Mouse (Mus musculus) MEL (cell line): ENCODE measurements around the gene Coq10a. TPM values are rescaled to one million over a fixed set of nuclear protein-coding genes. Genes with fewer than 3 reads are reported as not detected.
A peak's percentile ranks its signal among the peaks of the same experiment; 100 is the strongest.

Experiments used
- DNase-seq: peaks from one replicate; pipeline ENCODE4 v3.0.0; 2011; ENCODE audit warnings: low read depth, low spot score
- H3K27ac ChIP-seq: 2 replicates; pipeline ENCODE4 v1.5.1; 2012; ENCODE audit warnings: low read depth, mild to moderate bottlenecking, control low read depth, low read length, moderate library complexity; ENCODE audit not compliant: control insufficient read depth
- H3K27me3 ChIP-seq, 2 experiments: fragments of 150-350 bp in 1 of 2; sonication (generic) in 1 of 2; 2 replicates each; pipeline ENCODE4 v1.6.1; 2012; ENCODE audit warnings: low read length in 2 of 2, mild to moderate bottlenecking in 2 of 2, improper control_type of control experiment in 1 of 2, moderate library complexity in 1 of 2; ENCODE audit not compliant: insufficient read depth in 2 of 2, control insufficient read depth in 1 of 2
- H3K36me3 ChIP-seq, 2 experiments: 2 replicates each; pipeline ENCODE4 v1.6.1; 2012 to 2014; ENCODE audit warnings: low read length in 2 of 2, improper control_type of control experiment in 1 of 2, inconsistent platforms in 1 of 2, mild to moderate bottlenecking in 1 of 2; ENCODE audit not compliant: insufficient read depth in 2 of 2, control insufficient read depth in 1 of 2
- H3K4me1 ChIP-seq, 2 experiments: fragments of 150-350 bp in 1 of 2; sonication (generic) in 1 of 2; 2 replicates each; pipeline ENCODE4 v1.6.1; 2012; ENCODE audit warnings: low read length in 2 of 2, improper control_type of control experiment in 1 of 2, mild to moderate bottlenecking in 1 of 2; ENCODE audit not compliant: insufficient read depth in 2 of 2, control insufficient read depth in 1 of 2
- H3K4me3 ChIP-seq, 2 experiments: fragments of 150-350 bp in 1 of 2; sonication (generic) in 1 of 2; 2 replicates each; pipeline ENCODE4 v1.5.1; 2012; ENCODE audit warnings: low read depth in 2 of 2, low read length in 2 of 2, mild to moderate bottlenecking in 2 of 2, moderate library complexity in 2 of 2, control low read depth in 1 of 2, improper control_type of control experiment in 1 of 2; ENCODE audit not compliant: control insufficient read depth in 1 of 2, insufficient read depth in 1 of 2
- H3K79me2 ChIP-seq: 2 replicates; pipeline ENCODE4 v1.6.1; 2012; ENCODE audit warnings: mild to moderate bottlenecking, low read length, moderate library complexity; ENCODE audit not compliant: control insufficient read depth, poor library complexity, insufficient read depth
- H3K9ac ChIP-seq: 2 replicates; pipeline ENCODE4 v1.6.1; 2012; ENCODE audit warnings: low read depth, mild to moderate bottlenecking, control low read depth, low read length, moderate library complexity; ENCODE audit not compliant: control insufficient read depth, poor library complexity, severe bottlenecking
- H3K9me3 ChIP-seq: fragments of 150-350 bp; sonication (generic); replicated peaks from 2 replicates; pipeline ENCODE4 v1.6.1; 2012; ENCODE audit warnings: mild to moderate bottlenecking, low read length, improper control_type of control experiment, moderate library complexity; ENCODE audit not compliant: insufficient read depth
- CHD1 ChIP-seq: IDR thresholded peaks from 2 replicates; pipeline ENCODE4 v1.6.1; 2012; ENCODE audit warnings: low read depth, mild to moderate bottlenecking, inconsistent platforms, low read length, improper control_type of control experiment
- CTCF ChIP-seq, 3 experiments: IDR thresholded peaks in 2 of 3; conservative IDR thresholded peaks in 1 of 3; 2 replicates each; pipeline ENCODE4 v1.5.1; 2011 to 2012; ENCODE audit warnings: low read length in 3 of 3, low read depth in 2 of 3, mild to moderate bottlenecking in 2 of 3, improper control_type of control experiment in 1 of 3, inconsistent platforms in 1 of 3, mixed read lengths in 1 of 3, moderate library complexity in 1 of 3; ENCODE audit not compliant: control insufficient read depth in 1 of 3, insufficient read depth in 1 of 3, poor library complexity in 1 of 3, severe bottlenecking in 1 of 3
- E2F4 ChIP-seq: IDR thresholded peaks from 2 replicates; pipeline ENCODE4 v1.6.1; 2011; ENCODE audit warnings: low read depth, low read length, improper control_type of control experiment, borderline replicate concordance
- EP300 ChIP-seq, 2 experiments: IDR thresholded peaks; 2 replicates each; pipeline ENCODE4 v1.6.1; 2011; ENCODE audit warnings: improper control_type of control experiment in 2 of 2, low read length in 2 of 2, low read depth in 1 of 2, mild to moderate bottlenecking in 1 of 2
- HCFC1 ChIP-seq: IDR thresholded peaks from 2 replicates; pipeline ENCODE4 v1.6.1; 2012; ENCODE audit warnings: low read depth, mild to moderate bottlenecking, inconsistent platforms, low read length, improper control_type of control experiment, moderate library complexity
- JUND ChIP-seq: IDR thresholded peaks from 2 replicates; pipeline ENCODE4 v1.6.1; 2011; ENCODE audit warnings: low read depth, mild to moderate bottlenecking, improper control_type of control experiment, low read length
- KAT2A ChIP-seq: conservative IDR thresholded peaks from 2 replicates; pipeline ENCODE4 v1.6.1; 2012; ENCODE audit warnings: low read depth, low read length, improper control_type of control experiment, inconsistent platforms
- MAX ChIP-seq: IDR thresholded peaks from 2 replicates; pipeline ENCODE4 v1.6.1; 2011; ENCODE audit warnings: low read length, improper control_type of control experiment
- MAZ ChIP-seq: IDR thresholded peaks from 2 replicates; pipeline ENCODE4 v1.6.1; 2012; ENCODE audit warnings: low read depth, mild to moderate bottlenecking, inconsistent platforms, low read length, improper control_type of control experiment
- MXI1 ChIP-seq: IDR thresholded peaks from 2 replicates; pipeline ENCODE4 v1.6.1; 2011; ENCODE audit warnings: mild to moderate bottlenecking, low read depth, low read length, improper control_type of control experiment
- MYB ChIP-seq: IDR thresholded peaks from 2 replicates; pipeline ENCODE4 v1.6.1; 2011; ENCODE audit warnings: mild to moderate bottlenecking, low read depth, low read length, improper control_type of control experiment
- POLR2A ChIP-seq, 2 experiments: IDR thresholded peaks; 2 replicates each; pipeline ENCODE4 v1.6.1; 2011 to 2012; ENCODE audit warnings: low read length in 2 of 2, mild to moderate bottlenecking in 2 of 2, control low read depth in 1 of 2, improper control_type of control experiment in 1 of 2, low read depth in 1 of 2, moderate library complexity in 1 of 2; ENCODE audit not compliant: control insufficient read depth in 1 of 2, insufficient read depth in 1 of 2, poor library complexity in 1 of 2
- POLR2AphosphoS5 ChIP-seq: IDR thresholded peaks from 2 replicates; pipeline ENCODE4 v1.6.1; 2012; ENCODE audit warnings: low read depth, borderline replicate concordance, mild to moderate bottlenecking, inconsistent platforms, low read length, moderate library complexity, mixed read lengths
- SIN3A ChIP-seq: IDR thresholded peaks from 2 replicates; pipeline ENCODE4 v1.6.1; 2012; ENCODE audit warnings: low read length, improper control_type of control experiment, inconsistent platforms
- SMC3 ChIP-seq: IDR thresholded peaks from 2 replicates; pipeline ENCODE4 v1.6.1; 2011; ENCODE audit warnings: low read depth, low read length, improper control_type of control experiment
- TAL1 ChIP-seq: IDR thresholded peaks from 2 replicates; pipeline ENCODE4 v1.6.1; 2012; ENCODE audit warnings: mild to moderate bottlenecking, inconsistent platforms, low read length, moderate library complexity, mixed read lengths
- UBTF ChIP-seq: IDR thresholded peaks from 2 replicates; pipeline ENCODE4 v1.6.1; 2012; ENCODE audit warnings: low read depth, mild to moderate bottlenecking, inconsistent platforms, low read length, improper control_type of control experiment, moderate library complexity, borderline replicate concordance; ENCODE audit not compliant: insufficient read depth
- USF1 ChIP-seq: IDR thresholded peaks from 2 replicates; pipeline ENCODE4 v1.6.1; 2014; ENCODE audit warnings: low read depth, mild to moderate bottlenecking, inconsistent platforms, low read length, improper control_type of control experiment, moderate library complexity
- ZKSCAN1 ChIP-seq: IDR thresholded peaks from 2 replicates; pipeline ENCODE4 v1.6.1; 2012; ENCODE audit warnings: low read depth, mild to moderate bottlenecking, inconsistent platforms, low read length, improper control_type of control experiment, moderate library complexity
- ZNF384 ChIP-seq: IDR thresholded peaks from 2 replicates; pipeline ENCODE4 v1.6.1; 2012; ENCODE audit warnings: low read depth, mild to moderate bottlenecking, inconsistent platforms, low read length, improper control_type of control experiment
- polyA plus RNA-seq, 2 experiments: library from polyadenylated mRNA; stranded (reverse) in 1 of 2; unstranded in 1 of 2; fragments of >175 nt in 1 of 2; fragments of >200 nt in 1 of 2; gene quantifications; 2 replicates each; pipeline versions ENCODE4 v1.2.1 to v1.2.4; 2012; ENCODE audit warnings: low replicate concordance in 2 of 2, low read depth in 1 of 2; ENCODE audit not compliant: insufficient read length in 2 of 2, insufficient read depth in 1 of 2, missing spikeins in 1 of 2
- total RNA-seq: library from RNA; depleted of rRNA; stranded (reverse); fragments of 300-350 nt; gene quantifications from 2 replicates; pipeline ENCODE4 v1.2.3, GENCODE M21; 2012

Gene Coq10a
- total and polyA plus RNA-seq, 3 experiments: 7.7 to 14.1 TPM; not detected in 1

- TF ChIP-seq E2F4 (no peak), MXI1 (peak; percentile 19; the same call in 1 of the 2 replicates), ZNF384 (no peak), EP300 (IDR thresholded peaks at IDR 0.05; ENCODE audit: low read depth in 1 of 2, low read length in 2 of 2) (no peak), CHD1 (peak; percentile 91; the same call in 1 of the 2 replicates), ZKSCAN1 (peak; percentile 37; the same call in 1 of the 2 replicates), MAZ (peak; percentile 3; the same call in 1 of the 2 replicates), TAL1 (no peak), UBTF (no peak), POLR2A (IDR thresholded peaks at IDR 0.05; ENCODE audit: control insufficient read depth in 1 of 2, insufficient read depth in 1 of 2, low read depth in 1 of 2, low read length in 2 of 2, poor library complexity in 1 of 2) (peak in 1 of 2 experiments; percentile 31; a peak in 2 of 4 replicates), JUND (0 out of 2 replicates have a peak, but pooled peaks have one; percentile 53), CTCF (IDR thresholded peaks at IDR 0.05 in 2 of 3, conservative IDR thresholded peaks at IDR 0.05 in 1 of 3; ENCODE audit: control insufficient read depth in 1 of 3, insufficient read depth in 1 of 3, low read depth in 2 of 3, low read length in 3 of 3, poor library complexity in 1 of 3, severe bottlenecking in 1 of 3) (no peak), SIN3A (peak; percentile 83), USF1 (no peak; the same call in 1 of the 2 replicates)
Measured at GRCm38 (mm10) chr10:128369218-128369543, 384 bp upstream of the Coq10a start (continued).

- H3K36me3 ChIP-seq: peaks cover 6 to 9% of the 10 kb centered on the region in 2 experiments
- peak overlapping the region; percentile 75 for H3K9ac ChIP-seq
- peaks cover 11 to 14% of the 10 kb centered on the region in 2 experiments for H3K4me1 ChIP-seq
- peak overlapping the region; percentile 47 for H3K27ac ChIP-seq
- peaks cover 2% of the 10 kb centered on the region; the same call in 1 of the 2 replicates for H3K79me2 ChIP-seq
- H3K9me3 ChIP-seq: no peaks in the 10 kb centered on the region
- TF ChIP-seq SMC3: 0 out of 2 replicates have a peak, but pooled peaks have one; percentile 6
- no peak for TF ChIP-seq MAX
- TF ChIP-seq POLR2AphosphoS5: no peak
- TF ChIP-seq HCFC1: no peak
- TF ChIP-seq MYB: no peak
- TF ChIP-seq KAT2A: no peak
- TF ChIP-seq CHD1: no peak
- H3K27me3 ChIP-seq: no peaks in the 10 kb centered on the region
- peak overlapping the region; percentile 63 to 94 for H3K4me3 ChIP-seq
- DNase-seq: no peak
Measured at GRCm38 (mm10) chr10:128367899-128368401, 847 bp downstream of the Coq10a start.
